Mouse (Mus musculus) testis, adult 2 months (tissue): ENCODE measurements around the gene Jakmip3.

Experiments
- CTCF ChIP-seq: fragments of 200-500 bp; IDR thresholded peaks from 2 replicates; pipeline ENCODE4 v1.5.1; 2012; ENCODE audit warnings: low read depth, mild to moderate bottlenecking, inconsistent platforms, low read length, moderate library complexity; ENCODE audit not compliant: control insufficient read depth, insufficient read depth, insufficient replicate concordance
- POLR2A ChIP-seq: fragments of 200-500 bp; IDR thresholded peaks from 2 replicates; pipeline ENCODE4 v1.6.1; 2012; ENCODE audit warnings: low read depth, mild to moderate bottlenecking, inconsistent platforms, low read length, moderate library complexity; ENCODE audit not compliant: control insufficient read depth

DNA sequence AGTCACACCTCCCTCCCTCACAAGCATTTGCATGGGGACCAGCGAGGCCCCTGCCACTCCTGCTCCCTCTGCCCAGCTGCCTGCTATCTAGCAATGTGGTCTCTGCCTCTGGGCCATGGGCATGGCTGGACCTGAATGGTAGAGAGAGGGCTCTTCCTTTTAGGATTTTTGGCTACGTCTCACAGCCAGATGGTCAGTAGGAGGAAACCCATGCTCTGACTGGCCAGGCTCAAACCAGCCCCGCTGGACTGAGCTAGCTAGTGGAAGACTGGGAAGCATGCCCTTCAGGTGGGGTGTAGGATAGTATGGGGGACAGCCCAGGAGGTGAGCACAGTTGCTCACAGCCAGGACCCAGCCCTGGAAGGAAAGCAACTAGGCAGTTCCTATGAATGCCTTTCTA, 161.3 kb downstream of the Jakmip3 start:
- TF ChIP-seq CTCF (no peak), POLR2A (no peak)
